Mouse (Mus musculus) kidney, postnatal 4 days (tissue): ENCODE data around the gene Bzw1.

ENCODE experiments used
- DNase-seq, 2 experiments: peaks; one replicate each; pipeline ENCODE4 v3.0.0; 2021; ENCODE audit warnings: mixed read lengths in 2 of 2

Gene Bzw1

GRCm38 (mm10) chr1:58397731-58398130 is 5.0 kb downstream of the Bzw1 start:
- DNase-seq: no peak

GRCm38 (mm10) chr1:58401396-58401795 is 8.7 kb downstream of the Bzw1 start:
- DNase-seq: no peak

- DNase-seq: no peak
Measured at GRCm38 (mm10) chr1:58403745-58404144, 11.0 kb downstream of the Bzw1 start.

GRCm38 (mm10) chr1:58407321-58407720 is 14.6 kb downstream of the Bzw1 start:
- no peak for DNase-seq

- no peak for DNase-seq
Measured at GRCm38 (mm10) chr1:58408141-58408540, 15.4 kb downstream of the Bzw1 start.

GRCm38 (mm10) chr1:58409553-58410197 is 17.0 kb downstream of the Bzw1 start:
- peak in 1 of 2 experiments; percentile 17 for DNase-seq

- DNase-seq: no peak
Measured at GRCm38 (mm10) chr1:58410198-58410588, 17.5 kb downstream of the Bzw1 start.

GRCm38 (mm10) chr1:58410776-58411175 is 18.1 kb downstream of the Bzw1 start:
- no peak for DNase-seq

- no peak for DNase-seq
Measured at GRCm38 (mm10) chr1:58415442-58415841, 22.7 kb downstream of the Bzw1 start.

- no peak for DNase-seq
Measured at GRCm38 (mm10) chr1:58416048-58416447, 23.4 kb downstream of the Bzw1 start.

GRCm38 (mm10) chr1:58420032-58420431 is 27.3 kb downstream of the Bzw1 start:
- no peak for DNase-seq

GRCm38 (mm10) chr1:58420961-58421360 is 28.3 kb downstream of the Bzw1 start:
- DNase-seq: peak in 1 of 2 experiments; percentile 23

- peak in 1 of 2 experiments; percentile 46 for DNase-seq
Measured at GRCm38 (mm10) chr1:58422879-58423278, 30.2 kb downstream of the Bzw1 start.

- peak; percentile 98 to 99 for DNase-seq
Measured at GRCm38 (mm10) chr1:58423371-58424248, 30.9 kb downstream of the Bzw1 start, which contains the start of gene Clk1. TSS of gene Clk1 (minus strand) at chr1:58424066.

GRCm38 (mm10) chr1:58424551-58424950 is 31.9 kb downstream of the Bzw1 start:
- DNase-seq: no peak

- DNase-seq: no peak
Measured at GRCm38 (mm10) chr1:58444691-58445090, 52.0 kb downstream of the Bzw1 start.

GRCm38 (mm10) chr1:58445143-58445722 is 52.5 kb downstream of the Bzw1 start, which contains the start of the genes Nif3l1 and Ppil3:
TSS of gene Nif3l1 (plus strand) at chr1:58445151.
TSS of gene Ppil3 (minus strand) at chr1:58445486.
- peak; percentile 84 to 92 for DNase-seq

- DNase-seq: no peak
Measured at GRCm38 (mm10) chr1:58445861-58446260, 53.2 kb downstream of the Bzw1 start.

- DNase-seq: no peak
Measured at GRCm38 (mm10) chr1:58447766-58448165, 55.1 kb downstream of the Bzw1 start.

- no peak for DNase-seq
Measured at GRCm38 (mm10) chr1:58448396-58448795, 55.7 kb downstream of the Bzw1 start.

GRCm38 (mm10) chr1:58454316-58454715 is 61.6 kb downstream of the Bzw1 start:
- DNase-seq: no peak
